Mouse (Mus musculus) MEL (cell line): ENCODE measurements around the gene Shb.

Source experiments
- CTCF ChIP-seq, 3 experiments: IDR thresholded peaks in 2 of 3; conservative IDR thresholded peaks in 1 of 3; 2 replicates each; pipeline ENCODE4 v1.5.1; 2011 to 2012; ENCODE audit warnings: low read length in 3 of 3, low read depth in 2 of 3, mild to moderate bottlenecking in 2 of 3, improper control_type of control experiment in 1 of 3, inconsistent platforms in 1 of 3, mixed read lengths in 1 of 3, moderate library complexity in 1 of 3; ENCODE audit not compliant: control insufficient read depth in 1 of 3, insufficient read depth in 1 of 3, poor library complexity in 1 of 3, severe bottlenecking in 1 of 3
- MAFK ChIP-seq: IDR thresholded peaks from 2 replicates; pipeline ENCODE4 v1.6.1; 2011; ENCODE audit warnings: low read depth, mild to moderate bottlenecking, low read length, improper control_type of control experiment, borderline replicate concordance
- MAZ ChIP-seq: IDR thresholded peaks from 2 replicates; pipeline ENCODE4 v1.6.1; 2012; ENCODE audit warnings: low read depth, mild to moderate bottlenecking, inconsistent platforms, low read length, improper control_type of control experiment
- POLR2A ChIP-seq, 2 experiments: IDR thresholded peaks; 2 replicates each; pipeline ENCODE4 v1.6.1; 2011 to 2012; ENCODE audit warnings: low read length in 2 of 2, mild to moderate bottlenecking in 2 of 2, control low read depth in 1 of 2, improper control_type of control experiment in 1 of 2, low read depth in 1 of 2, moderate library complexity in 1 of 2; ENCODE audit not compliant: control insufficient read depth in 1 of 2, insufficient read depth in 1 of 2, poor library complexity in 1 of 2
- SIN3A ChIP-seq: IDR thresholded peaks from 2 replicates; pipeline ENCODE4 v1.6.1; 2012; ENCODE audit warnings: low read length, improper control_type of control experiment, inconsistent platforms
- ZNF384 ChIP-seq: IDR thresholded peaks from 2 replicates; pipeline ENCODE4 v1.6.1; 2012; ENCODE audit warnings: low read depth, mild to moderate bottlenecking, inconsistent platforms, low read length, improper control_type of control experiment

- no peak for TF ChIP-seq CTCF (IDR thresholded peaks at IDR 0.05 in 2 of 3, conservative IDR thresholded peaks at IDR 0.05 in 1 of 3; ENCODE audit: control insufficient read depth in 1 of 3, insufficient read depth in 1 of 3, low read depth in 2 of 3, low read length in 3 of 3, poor library complexity in 1 of 3, severe bottlenecking in 1 of 3)
- TF ChIP-seq MAFK = no peak
- no peak for TF ChIP-seq ZNF384
- no peak for TF ChIP-seq MAZ
- no peak for TF ChIP-seq POLR2A (IDR thresholded peaks at IDR 0.05; ENCODE audit: control insufficient read depth in 1 of 2, insufficient read depth in 1 of 2, low read depth in 1 of 2, low read length in 2 of 2, poor library complexity in 1 of 2)
- no peak for TF ChIP-seq SIN3A
Observed at GRCm38 (mm10) chr4:45482271-45482670, 50.0 kb downstream of the Shb start.
